Mouse (Mus musculus): ENCODE data around the gene Myo1h.

- no peak for TF ChIP-seq TAL1 (IDR thresholded peaks at IDR 0.05; ENCODE audit: low read length)
- TF ChIP-seq GATA1 (IDR thresholded peaks at IDR 0.05; ENCODE audit: low read length): no peak
Measured at GRCm38 (mm10) chr5:114261494-114261893, 27.5 kb upstream of the Myo1h start.
